Mouse (Mus musculus) myocyte (in vitro differentiated cells): ENCODE measurements around the gene Ccdc73.

Experiments used
- CEBPB ChIP-seq: IDR thresholded peaks from 2 replicates; pipeline ENCODE4 v1.6.1; 2011; ENCODE audit warnings: mild to moderate bottlenecking, moderate library complexity; ENCODE audit not compliant: poor library complexity, insufficient read depth, severe bottlenecking
- E2F4 ChIP-seq: IDR thresholded peaks from one replicate; pipeline ENCODE4 v1.6.1; 2011; ENCODE audit warnings: mild to moderate bottlenecking, control low read depth, moderate library complexity; ENCODE audit not compliant: insufficient read depth
- MAX ChIP-seq: IDR thresholded peaks from one replicate; pipeline ENCODE4 v1.6.1; 2011; ENCODE audit warnings: low read depth, mild to moderate bottlenecking, control low read depth
- MYOD1 ChIP-seq, 3 experiments: IDR thresholded peaks; one replicate each; pipeline ENCODE4 v1.6.1; 2011; ENCODE audit warnings: control low read depth in 2 of 3, low read depth in 2 of 3, mild to moderate bottlenecking in 2 of 3, moderate library complexity in 1 of 3; ENCODE audit not compliant: insufficient read length in 2 of 3, control insufficient read depth in 1 of 3
- MYOG ChIP-seq, 3 experiments: IDR thresholded peaks; one replicate each; pipeline ENCODE4 v1.6.1; 2011; ENCODE audit warnings: control low read depth in 2 of 3, low read depth in 2 of 3, mild to moderate bottlenecking in 2 of 3; ENCODE audit not compliant: insufficient read length in 2 of 3, control insufficient read depth in 1 of 3, insufficient read depth in 1 of 3
- POLR2A ChIP-seq: IDR thresholded peaks from one replicate; pipeline ENCODE4 v1.6.1; 2011; ENCODE audit warnings: low read depth, mild to moderate bottlenecking, control low read depth, moderate library complexity; ENCODE audit not compliant: insufficient read length
- POLR2AphosphoS2 ChIP-seq: IDR thresholded peaks from one replicate; pipeline ENCODE4 v1.6.1; 2011; ENCODE audit warnings: low read depth, control low read depth; ENCODE audit not compliant: insufficient read length
- REST ChIP-seq: IDR thresholded peaks from one replicate; pipeline ENCODE4 v1.6.1; 2011; ENCODE audit warnings: mild to moderate bottlenecking, control low read depth, moderate library complexity; ENCODE audit not compliant: insufficient read depth, insufficient read length
- SRF ChIP-seq: IDR thresholded peaks from one replicate; pipeline ENCODE4 v1.6.1; 2011; ENCODE audit warnings: low read depth; ENCODE audit not compliant: control insufficient read depth, insufficient read length
- USF1 ChIP-seq: IDR thresholded peaks from one replicate; pipeline ENCODE4 v1.6.1; 2011; ENCODE audit warnings: low read depth, mild to moderate bottlenecking, control low read depth, moderate library complexity

DNA sequence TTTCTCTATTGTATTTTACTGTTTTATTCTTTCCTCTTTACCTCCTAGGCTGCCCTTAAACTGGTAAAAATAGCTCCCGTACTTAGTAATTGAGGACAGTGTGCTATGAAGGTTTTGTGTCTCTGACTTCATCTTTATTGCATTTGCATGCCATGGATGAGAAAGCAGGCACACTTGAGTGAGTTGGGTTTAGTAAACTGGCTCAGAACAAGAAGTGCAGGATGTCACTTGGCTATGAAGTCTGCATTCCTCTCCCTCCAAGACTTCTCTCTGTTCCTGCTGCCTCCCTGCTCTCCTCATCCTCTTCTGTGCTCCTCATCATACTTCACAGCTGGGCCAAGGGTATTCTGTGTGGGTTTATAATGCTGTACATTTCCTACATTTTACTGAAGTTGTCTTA is 121.4 kb downstream of the Ccdc73 start:
- TF ChIP-seq POLR2A (no peak), MYOG (IDR thresholded peaks at IDR 0.05; ENCODE audit: control insufficient read depth in 1 of 3, insufficient read depth in 1 of 3, insufficient read length in 2 of 3, low read depth in 2 of 3) (no peak), SRF (no peak), USF1 (no peak), MAX (no peak), CEBPB (no peak), REST (no peak), MYOD1 (IDR thresholded peaks at IDR 0.05; ENCODE audit: control insufficient read depth in 1 of 3, insufficient read length in 2 of 3, low read depth in 2 of 3) (no peak), E2F4 (no peak), POLR2AphosphoS2 (no peak)
